Comparison of ENCODE assay signal across 10 mouse cellular contexts in genomic region chr6:113881561-113882243, GRCm38 (mm10).
DNase-seq lines count a peak whose midpoint lies in the region; ATAC-seq and TF ChIP-seq lines count a peak whose summit lies in the region.
"Had no signal": no experiment of that assay in that cellular context is flagged by ENCODE, and none has a peak within 500 bp of the region (broad histone marks: within the 10 kb centered on the region; RNA-seq: fewer than 3 reads in every experiment).

No protein-coding gene starts in this region.

- TF ChIP-seq CTCF in intestine, postnatal 0 days (IDR thresholded peaks at IDR 0.05; ENCODE audit: low read depth), result no peak
- no peak for TF ChIP-seq CTCF in CH12.LX (conservative IDR thresholded peaks at IDR 0.05 in 1 of 2, IDR thresholded peaks at IDR 0.05 in 1 of 2; ENCODE audit: low read depth in 2 of 2, low read length in 2 of 2)

- H3K27ac ChIP-seq in intestine, embryonic 14.5 days (ENCODE audit: low read depth), result no peak overlapping the region
- no peak overlapping the region for H3K27ac ChIP-seq in intestine, postnatal 0 days (ENCODE audit: low read depth, low read length)
- H3K27ac ChIP-seq in CH12.LX (ENCODE audit: insufficient read depth, low read depth), result no peak overlapping the region
- no peak overlapping the region for H3K27ac ChIP-seq in limb, embryonic 14.5 days (replicated peaks; ENCODE audit: low read depth, low read length)
- no peak overlapping the region for H3K27ac ChIP-seq in intestine, embryonic 15.5 days
- H3K27ac ChIP-seq: midbrain, embryonic 12.5 days; stomach, embryonic 15.5 days had no signal

- no peaks in the 10 kb centered on the region for H3K36me3 ChIP-seq in intestine, embryonic 14.5 days (ENCODE audit: control insufficient read depth, insufficient read depth, low read length)
- H3K36me3 ChIP-seq in intestine, postnatal 0 days (ENCODE audit: control insufficient read depth, insufficient read depth), result no peaks in the 10 kb centered on the region
- no peaks in the 10 kb centered on the region for H3K36me3 ChIP-seq in CH12.LX (replicated peaks in 1 of 2; ENCODE audit: control insufficient read depth in 1 of 2, insufficient read depth in 1 of 2, low read length in 1 of 2)
- no peaks in the 10 kb centered on the region for H3K36me3 ChIP-seq in limb, embryonic 14.5 days (ENCODE audit: control insufficient read depth, insufficient read depth, low read length)
- H3K36me3 ChIP-seq in intestine, embryonic 15.5 days, result no peaks in the 10 kb centered on the region
- H3K36me3 ChIP-seq: midbrain, embryonic 12.5 days; stomach, embryonic 15.5 days had no signal

- no peak overlapping the region for H3K4me2 ChIP-seq in intestine, embryonic 14.5 days (ENCODE audit: low read length)
- no peak overlapping the region for H3K4me2 ChIP-seq in intestine, postnatal 0 days (replicated peaks; ENCODE audit: low read depth)
- no peak overlapping the region for H3K4me2 ChIP-seq in CH12.LX (ENCODE audit: insufficient read depth, low read depth, poor library complexity, severe bottlenecking)
- no peak overlapping the region for H3K4me2 ChIP-seq in limb, embryonic 14.5 days (replicated peaks; ENCODE audit: low read depth, low read length, severe bottlenecking)
- no peak overlapping the region for H3K4me2 ChIP-seq in intestine, embryonic 15.5 days (replicated peaks)
- H3K4me2 ChIP-seq: midbrain, embryonic 12.5 days; stomach, embryonic 15.5 days had no signal

- no peak for TF ChIP-seq POLR2A in CH12.LX (IDR thresholded peaks at IDR 0.05; ENCODE audit: low read depth, low read length)
- TF ChIP-seq POLR2A in limb, embryonic 14.5 days (IDR thresholded peaks at IDR 0.05; ENCODE audit: borderline replicate concordance, extremely low read depth, insufficient read depth, insufficient read length), result no peak

- no peaks in the 10 kb centered on the region for H3K9me3 ChIP-seq in intestine, embryonic 14.5 days (ENCODE audit: control insufficient read depth, low read length)
- H3K9me3 ChIP-seq in intestine, postnatal 0 days (ENCODE audit: control insufficient read depth), result no peaks in the 10 kb centered on the region
- H3K9me3 ChIP-seq in CH12.LX (replicated peaks; ENCODE audit: low read length), result no peaks in the 10 kb centered on the region
- no peaks in the 10 kb centered on the region for H3K9me3 ChIP-seq in limb, embryonic 14.5 days (ENCODE audit: control insufficient read depth, low read length)
- no peaks in the 10 kb centered on the region for H3K9me3 ChIP-seq in intestine, embryonic 15.5 days
- H3K9me3 ChIP-seq: midbrain, embryonic 12.5 days; stomach, embryonic 15.5 days had no signal

- DNase-seq in intestine, embryonic 14.5 days (ENCODE audit: low spot score), result peak; percentile 78
- DNase-seq in CH12.LX (ENCODE audit: extremely low read depth), result peak; percentile 16
- DNase-seq in adipocyte (ENCODE audit: low spot score), result peak; percentile 68
- peak; percentile 72 for DNase-seq in limb, embryonic 14.5 days (ENCODE audit: low spot score)
- no peak for DNase-seq in right cerebral cortex, postnatal 25 days
- DNase-seq in urinary bladder, postnatal 10 days (ENCODE audit: low spot score), result no peak

- no peaks in the 10 kb centered on the region for H3K4me1 ChIP-seq in intestine, embryonic 14.5 days (replicated peaks; ENCODE audit: control insufficient read depth, insufficient read depth, low read length)
- no peaks in the 10 kb centered on the region for H3K4me1 ChIP-seq in intestine, postnatal 0 days (replicated peaks; ENCODE audit: control insufficient read depth, insufficient read depth, low read length)
- peaks cover 3 to 6% of the 10 kb centered on the region in 2 experiments; a peak in 1 of 4 replicates for H3K4me1 ChIP-seq in CH12.LX (ENCODE audit: control insufficient read depth in 1 of 2, insufficient read depth in 2 of 2)
- no peaks in the 10 kb centered on the region for H3K4me1 ChIP-seq in limb, embryonic 14.5 days (ENCODE audit: control insufficient read depth, insufficient read depth, low read length)
- H3K4me1 ChIP-seq in intestine, embryonic 15.5 days (replicated peaks), result no peaks in the 10 kb centered on the region
- H3K4me1 ChIP-seq: stomach, embryonic 15.5 days had no signal

- no peak overlapping the region for H3K9ac ChIP-seq in intestine, embryonic 14.5 days (ENCODE audit: low read length)
- no peak overlapping the region for H3K9ac ChIP-seq in intestine, postnatal 0 days (ENCODE audit: low read depth, low read length)
- H3K9ac ChIP-seq in CH12.LX (ENCODE audit: insufficient read depth, low read depth), result no peak overlapping the region
- H3K9ac ChIP-seq in limb, embryonic 14.5 days (ENCODE audit: low read depth, low read length, severe bottlenecking), result no peak overlapping the region
- no peak overlapping the region for H3K9ac ChIP-seq in intestine, embryonic 15.5 days
- H3K9ac ChIP-seq: midbrain, embryonic 12.5 days; stomach, embryonic 15.5 days had no signal

- no peak for TF ChIP-seq RAD21 in CH12.LX (IDR thresholded peaks at IDR 0.05; ENCODE audit: low read depth, low read length)

- TF ChIP-seq EP300 in CH12.LX (IDR thresholded peaks at IDR 0.05; ENCODE audit: low read length), result no peak

- 47% methylated on average over 10 of the region's 10 CpGs for WGBS in intestine, embryonic 14.5 days
- WGBS in intestine, postnatal 0 days, result 45% methylated on average over 10 of the region's 10 CpGs
- WGBS in limb, embryonic 14.5 days, result 50% methylated on average over 10 of the region's 10 CpGs
- 52% methylated on average over 10 of the region's 10 CpGs for WGBS in intestine, embryonic 15.5 days

- H3K27me3 ChIP-seq in intestine, embryonic 14.5 days (replicated peaks; ENCODE audit: control insufficient read depth, insufficient read depth, low read length), result 0 out of 2 replicates have a peak, but pooled peaks cover 3% of the 10 kb centered on the region
- H3K27me3 ChIP-seq in intestine, postnatal 0 days (replicated peaks; ENCODE audit: control insufficient read depth, insufficient read depth, low read length), result no peaks in the 10 kb centered on the region
- peaks cover 90% of the 10 kb centered on the region for H3K27me3 ChIP-seq in CH12.LX (replicated peaks)
- H3K27me3 ChIP-seq in limb, embryonic 14.5 days (ENCODE audit: control insufficient read depth, insufficient read depth, low read length), result no peaks in the 10 kb centered on the region
- H3K27me3 ChIP-seq in intestine, embryonic 15.5 days (replicated peaks), result no peaks in the 10 kb centered on the region
- H3K27me3 ChIP-seq: midbrain, embryonic 12.5 days; stomach, embryonic 15.5 days had no signal

- H3K4me3 ChIP-seq in intestine, embryonic 14.5 days (ENCODE audit: low read depth, low read length), result no peak overlapping the region
- no peak overlapping the region for H3K4me3 ChIP-seq in intestine, postnatal 0 days (ENCODE audit: low read depth, low read length)
- no peak overlapping the region for H3K4me3 ChIP-seq in CH12.LX (replicated peaks in 1 of 3; ENCODE audit: low read depth in 2 of 3, low read length in 2 of 3, poor library complexity in 1 of 3)
- H3K4me3 ChIP-seq in limb, embryonic 14.5 days (replicated peaks; ENCODE audit: low read length), result no peak overlapping the region
- H3K4me3 ChIP-seq in intestine, embryonic 15.5 days (replicated peaks), result no peak overlapping the region
- H3K4me3 ChIP-seq: midbrain, embryonic 12.5 days; stomach, embryonic 15.5 days had no signal

- H3K79me2 ChIP-seq in CH12.LX (replicated peaks; ENCODE audit: control insufficient read depth, extremely low read depth, insufficient read depth, poor library complexity, severe bottlenecking), result no peaks in the 10 kb centered on the region

- dilution Hi-C loops in CH12.LX (cut with MboI; ENCODE audit: extremely low pct_ligation_motif_present, extremely low pct_unique_long_range_greater_than_20kb, low sequenced_read_pairs), result no loop called here

- no peak for ATAC-seq in intestine, embryonic 14.5 days (replicated peaks; ENCODE audit: low FRiP score, low TSS enrichment, low read depth)
- no peak for ATAC-seq in intestine, postnatal 0 days
- no peak for ATAC-seq in limb, embryonic 14.5 days (ENCODE audit: low FRiP score, low read depth)
- ATAC-seq in intestine, embryonic 15.5 days, result no peak

- in situ Hi-C loops in CH12.LX (cut with MboI; ENCODE audit: low pct_ligation_motif_present, low pct_unique_long_range_greater_than_20kb, low sequenced_read_pairs), result no loop called here

TF ChIP-seq in CH12.LX, 34 proteins besides CTCF, POLR2A, EP300 and RAD21:
- TF ChIP-seq CHD1 (IDR thresholded peaks at IDR 0.05; ENCODE audit: low read depth, low read length), result no peak
- TF ChIP-seq ZNF384 (IDR thresholded peaks at IDR 0.05; ENCODE audit: low read depth, low read length), result no peak

Comparison
In these comparisons a context has a peak if more than half of its experiments do, and no peak if none do; other contexts are left out.
1. DNase-seq: peak in intestine, embryonic 14.5 days (single experiment), CH12.LX (single experiment), adipocyte (single experiment) and limb, embryonic 14.5 days (single experiment); none in right cerebral cortex, postnatal 25 days (single experiment) and urinary bladder, postnatal 10 days (single experiment).